Mouse (Mus musculus) brain, embryonic 14.5 days (tissue): Measurements from ENCODE around the gene Gm45021.

Experiments
- CTCF ChIP-seq: fragments of 200-500 bp; IDR thresholded peaks from 2 replicates; pipeline ENCODE4 v1.5.1; 2012; ENCODE audit warnings: inconsistent platforms, mild to moderate bottlenecking, moderate library complexity, borderline replicate concordance; ENCODE audit not compliant: insufficient read depth, insufficient read length; ENCODE audit errors: extremely low read depth
- POLR2A ChIP-seq: fragments of 200-500 bp; IDR thresholded peaks from 2 replicates; pipeline ENCODE4 v1.6.1; 2012; ENCODE audit warnings: mild to moderate bottlenecking, inconsistent platforms, borderline replicate concordance; ENCODE audit not compliant: poor library complexity, insufficient read depth, insufficient read length, severe bottlenecking; ENCODE audit errors: extremely low read depth

GRCm38 (mm10) chr6:48573280-48573679 is 16.1 kb upstream of the Gm45021 start:
- TF ChIP-seq CTCF: no peak
- TF ChIP-seq POLR2A: no peak
